Mouse (Mus musculus) CD4-positive helper T cell, adult 2 months (primary cell): ENCODE data around the gene Rasgrp2.
A peak's percentile ranks its signal among the peaks of the same experiment; 100 is the strongest.

Source experiments
- DNase-seq: peaks from one replicate; pipeline ENCODE4 v3.0.0-alpha.2; 2012; ENCODE audit warnings: low read depth, missing footprints, low spot score

Rasgrp2 gene

DNA sequence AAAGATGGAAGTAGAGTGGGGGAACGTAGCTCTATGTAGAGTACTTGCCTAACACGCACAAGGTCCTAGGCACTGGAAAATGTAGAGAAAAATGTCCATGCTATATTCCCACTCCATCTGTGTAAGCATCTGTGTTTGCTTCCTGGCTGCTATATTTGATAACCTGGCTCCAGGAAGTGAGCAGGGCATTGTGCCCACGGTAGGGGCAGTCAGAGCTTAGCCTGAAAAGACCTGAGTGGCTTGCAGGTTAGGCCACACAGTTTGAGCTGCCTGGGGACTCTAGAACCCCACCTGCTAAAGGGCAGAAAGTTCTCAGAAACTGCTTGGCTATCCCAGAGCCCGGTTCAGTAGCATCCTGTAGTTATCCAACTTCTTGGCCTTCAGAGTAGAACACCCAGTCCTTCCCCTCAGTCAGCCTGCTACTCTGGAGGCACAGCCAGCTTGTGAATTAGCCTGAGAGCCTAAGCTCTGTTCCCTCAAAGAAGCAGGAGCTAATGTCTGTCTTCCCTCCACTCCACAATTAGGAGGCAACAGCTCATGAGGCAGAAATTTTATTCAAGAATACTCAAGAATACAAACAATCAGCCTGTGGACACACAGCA is 16.7 kb upstream of the Rasgrp2 start:
- no peak for DNase-seq

GRCm38 (mm10) chr19:6383470-6383869 is 15.7 kb upstream of the Rasgrp2 start:
- no peak for DNase-seq

DNA sequence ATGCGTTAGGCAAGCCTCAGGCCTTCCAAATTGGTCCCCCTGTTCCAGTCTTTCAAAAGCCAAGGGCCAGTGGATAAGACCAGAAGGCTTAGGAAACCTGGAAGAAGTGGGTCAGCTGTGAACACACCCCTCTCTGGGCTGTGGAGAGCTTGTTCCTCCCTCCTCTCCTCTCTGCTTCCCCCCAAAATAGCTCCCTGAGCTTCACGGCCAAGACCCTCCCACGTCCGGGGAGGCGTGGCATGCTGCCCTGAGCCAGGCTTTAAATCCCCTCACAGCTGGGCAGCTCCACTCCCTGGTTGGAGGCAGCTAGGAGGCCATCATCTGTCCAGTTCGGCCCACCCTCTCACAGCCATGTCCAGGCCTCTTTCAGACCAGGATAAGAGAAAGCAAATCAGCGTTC is 15.0 kb upstream of the Rasgrp2 start, which contains the start of gene Pygm:
Gene Pygm (plus strand): TSS at position 272 of the 400 bp plus-strand sequence.
- DNase-seq, result no peak

DNA sequence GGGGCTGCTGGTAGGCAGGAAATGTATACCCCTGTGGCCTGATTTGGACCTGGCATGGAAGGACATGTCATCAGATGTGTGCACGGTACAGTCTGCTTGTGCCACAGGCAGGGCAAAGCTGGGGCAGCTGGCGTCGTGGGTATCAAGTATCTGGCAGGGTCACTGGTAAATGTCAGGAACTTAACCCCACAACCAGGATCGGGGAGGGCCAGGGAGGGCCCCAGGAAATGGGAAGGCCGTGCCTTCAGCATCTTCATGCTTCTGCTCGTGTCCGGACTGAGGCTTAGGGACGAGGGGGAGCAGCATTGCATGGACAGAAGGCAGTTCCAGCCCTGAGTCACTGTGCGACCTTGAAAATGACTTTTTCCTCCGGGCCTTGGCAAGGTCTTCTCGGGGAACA is 14.2 kb upstream of the Rasgrp2 start:
- no peak for DNase-seq

GRCm38 (mm10) chr19:6385419-6385818 is 13.7 kb upstream of the Rasgrp2 start:
- no peak for DNase-seq

GRCm38 (mm10) chr19:6385821-6386220 is 13.3 kb upstream of the Rasgrp2 start:
- DNase-seq, result no peak

DNA sequence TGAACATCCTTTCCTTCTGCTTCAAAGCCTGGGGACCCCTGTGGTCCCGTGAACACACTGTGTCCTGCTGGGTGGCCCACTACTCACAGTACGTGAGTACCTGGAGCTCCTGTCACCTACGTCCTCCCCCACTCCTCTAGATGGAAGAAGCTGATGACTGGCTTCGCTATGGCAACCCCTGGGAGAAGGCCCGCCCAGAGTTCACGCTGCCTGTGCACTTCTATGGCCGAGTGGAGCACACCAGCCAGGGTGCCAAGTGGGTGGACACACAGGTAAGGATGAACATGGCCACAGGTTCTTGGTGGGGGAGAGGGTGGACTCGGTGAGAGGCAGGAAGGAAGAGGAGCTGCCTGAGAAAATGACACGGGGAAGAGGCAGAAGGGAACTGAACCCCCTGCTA is 12.9 kb upstream of the Rasgrp2 start:
- no peak for DNase-seq

DNA sequence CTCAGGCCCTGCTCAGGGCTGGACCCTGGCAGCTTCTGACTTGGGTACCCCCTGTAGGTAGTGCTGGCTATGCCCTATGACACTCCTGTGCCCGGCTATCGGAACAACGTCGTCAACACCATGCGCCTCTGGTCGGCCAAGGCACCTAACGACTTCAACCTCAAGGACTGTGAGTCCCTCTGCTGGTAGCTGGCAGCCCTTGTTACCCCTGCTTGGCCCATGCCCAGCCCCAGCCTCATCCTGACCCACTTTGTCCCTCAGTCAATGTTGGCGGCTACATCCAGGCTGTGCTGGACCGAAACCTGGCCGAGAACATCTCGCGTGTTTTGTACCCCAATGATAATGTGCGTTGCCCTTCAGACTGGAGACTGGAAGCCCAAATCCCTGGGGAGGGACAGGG is 11.1 kb upstream of the Rasgrp2 start:
- no peak for DNase-seq

GRCm38 (mm10) chr19:6389803-6390202 is 9.3 kb upstream of the Rasgrp2 start:
- DNase-seq, result peak; percentile 74

GRCm38 (mm10) chr19:6390251-6390650 is 8.9 kb upstream of the Rasgrp2 start:
- no peak for DNase-seq

GRCm38 (mm10) chr19:6392743-6393393 is 6.3 kb upstream of the Rasgrp2 start:
- peak; percentile 39 for DNase-seq

- DNase-seq, result no peak
Measured at GRCm38 (mm10) chr19:6393637-6394036, 5.5 kb upstream of the Rasgrp2 start.

DNA sequence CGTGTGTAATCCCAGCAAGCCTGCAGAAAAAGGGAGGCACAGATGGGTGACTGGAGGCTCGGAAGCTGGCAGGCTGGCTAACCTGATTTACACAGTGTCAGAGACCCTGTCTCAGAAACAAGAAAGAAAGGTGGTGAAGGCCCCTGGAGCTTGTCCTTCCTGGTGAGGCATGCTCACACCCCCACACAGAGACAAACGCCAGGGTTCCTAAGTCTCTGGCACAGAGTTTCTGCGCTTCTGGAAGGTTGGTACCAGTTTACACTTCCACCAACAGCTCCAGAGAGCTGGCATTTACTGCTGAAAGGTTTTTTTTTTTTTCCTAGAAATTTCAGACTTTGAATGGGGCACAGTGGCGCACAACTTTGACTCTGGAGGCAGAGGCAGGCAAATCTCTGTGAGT is 2.9 kb upstream of the Rasgrp2 start:
- no peak for DNase-seq

DNA sequence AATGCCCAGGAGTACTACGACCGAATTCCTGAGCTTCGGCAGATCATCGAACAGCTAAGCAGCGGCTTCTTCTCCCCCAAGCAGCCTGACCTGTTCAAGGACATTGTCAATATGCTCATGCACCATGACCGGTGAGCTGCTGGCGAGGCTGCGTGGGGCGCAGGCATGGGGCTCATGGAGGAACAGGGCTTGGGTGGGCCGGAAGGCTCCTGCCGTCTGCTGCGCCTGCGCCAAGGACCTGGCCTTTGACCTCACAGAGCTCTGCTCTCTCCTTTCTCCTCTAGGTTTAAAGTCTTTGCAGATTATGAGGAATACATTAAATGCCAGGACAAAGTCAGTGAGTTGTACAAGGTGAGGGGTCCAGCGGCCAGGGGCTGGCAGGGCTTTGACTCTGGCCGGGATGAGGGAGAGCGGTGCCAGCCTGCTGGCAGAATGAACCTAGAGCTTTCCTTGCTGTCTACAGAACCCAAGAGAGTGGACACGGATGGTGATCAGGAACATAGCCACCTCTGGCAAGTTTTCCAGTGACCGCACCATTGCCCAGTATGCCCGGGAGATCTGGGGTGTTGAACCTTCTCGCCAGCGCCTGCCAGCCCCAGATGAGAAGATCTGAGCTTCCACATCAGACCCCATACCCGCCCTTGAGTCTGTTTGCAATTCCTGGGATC is 1.4 kb upstream of the Rasgrp2 start:
- no peak for DNase-seq

DNA sequence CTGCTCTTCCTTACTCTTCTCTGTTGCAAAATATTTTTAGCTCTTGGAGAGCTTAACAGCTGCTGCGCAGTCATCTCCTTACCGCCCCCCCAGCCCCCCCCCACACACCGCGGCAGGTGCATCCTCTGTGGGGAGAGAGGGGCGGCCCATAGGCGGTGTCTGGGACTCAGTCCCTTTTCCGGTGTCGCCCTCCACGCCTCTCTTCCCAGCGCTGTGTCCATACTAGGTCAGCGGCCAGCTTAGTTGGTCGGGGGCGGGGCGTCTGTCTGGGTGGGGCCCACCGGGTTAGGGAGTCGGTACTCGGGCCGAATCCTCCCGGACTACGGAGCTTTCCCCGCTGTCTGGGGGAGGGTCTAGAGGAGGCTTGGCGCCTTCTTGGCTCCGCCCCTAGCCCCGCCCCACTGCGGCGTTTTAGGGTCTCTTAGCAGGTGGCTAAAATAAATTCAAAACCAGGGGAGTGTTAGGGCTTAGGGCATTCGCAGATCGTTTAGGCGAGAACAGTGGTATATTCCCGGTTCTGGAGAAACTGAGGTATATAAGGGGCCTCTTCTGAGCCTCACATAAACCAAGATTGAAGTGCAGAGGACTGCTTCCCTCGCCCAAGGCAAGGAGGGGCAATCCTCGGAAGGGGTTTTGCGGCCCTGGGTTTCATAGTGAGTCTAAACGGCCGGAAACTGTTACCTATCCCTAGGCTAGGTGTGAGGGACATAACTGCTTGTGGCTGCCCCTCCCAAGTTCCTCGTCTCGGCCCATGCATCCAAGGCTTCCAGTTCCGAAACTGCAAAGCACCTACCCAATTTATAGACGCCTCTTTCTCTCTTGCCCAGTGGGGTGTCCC is 474 bp upstream of the Rasgrp2 start:
- peak; percentile 87 for DNase-seq

GRCm38 (mm10) chr19:6400096-6401086 is 1.3 kb downstream of the Rasgrp2 start:
- DNase-seq, result peak; percentile 87

DNA sequence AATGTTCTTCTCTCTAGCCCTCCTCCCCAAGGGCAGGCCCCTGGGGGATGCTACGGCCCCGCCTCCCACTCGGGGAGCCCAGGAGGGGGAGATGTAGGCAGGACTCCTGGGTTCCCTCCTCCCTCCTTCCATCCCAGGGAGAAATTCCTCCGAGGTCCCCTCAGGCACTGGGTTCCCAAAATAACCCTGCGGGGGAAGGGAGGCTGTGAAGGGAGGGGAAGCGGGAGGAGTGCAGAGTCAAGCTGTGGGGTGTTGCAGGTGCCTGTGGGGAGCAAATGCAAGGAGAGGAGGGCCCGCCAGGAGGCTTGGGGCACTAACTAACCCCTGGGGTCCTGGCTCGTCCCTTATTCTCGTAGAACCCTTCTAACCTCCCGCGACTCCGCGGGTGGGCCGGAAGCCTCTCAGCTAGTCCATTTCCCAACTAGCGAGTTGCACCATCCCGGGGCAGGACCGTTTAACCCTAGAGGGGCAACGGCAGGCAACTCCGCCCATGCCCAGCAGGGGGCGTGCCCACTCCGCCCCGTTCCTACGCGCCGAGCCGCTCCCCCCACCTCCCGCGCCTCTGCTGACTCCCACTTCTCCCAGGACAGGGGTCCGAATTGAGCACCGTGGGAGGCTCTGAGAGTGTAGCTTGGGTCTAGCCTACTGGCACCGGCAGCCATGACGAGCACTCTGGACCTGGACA is 2.1 kb downstream of the Rasgrp2 start:
- DNase-seq, result peak; percentile 81

DNA sequence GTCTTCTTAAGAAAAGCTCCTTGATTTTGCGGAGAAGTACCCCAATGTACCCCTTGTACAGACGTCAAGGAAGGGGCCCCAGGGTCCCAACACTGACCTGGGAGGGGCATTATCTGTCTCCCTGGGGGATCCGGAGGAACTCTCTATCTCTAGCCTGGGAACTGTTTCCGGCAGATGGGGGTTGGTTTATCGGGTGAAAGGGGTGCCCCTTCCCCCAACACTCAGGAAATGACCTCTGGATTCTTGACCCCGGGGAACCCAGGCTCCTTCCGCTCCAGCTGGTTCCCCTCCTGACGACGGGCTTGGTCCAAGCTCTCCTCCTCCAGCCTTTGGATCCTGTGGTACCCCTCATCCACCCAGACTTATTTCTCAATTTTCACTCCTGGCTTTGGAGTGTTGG is 2.8 kb downstream of the Rasgrp2 start:
- no peak for DNase-seq

GRCm38 (mm10) chr19:6403869-6404268 is 4.7 kb downstream of the Rasgrp2 start:
- no peak for DNase-seq

- no peak for DNase-seq
Measured at GRCm38 (mm10) chr19:6405433-6405832, 6.3 kb downstream of the Rasgrp2 start.
